Mouse (Mus musculus): ENCODE measurements at regions not wholly inside any gene's neighbourhood (a gene's known extent, or its start where the extent isn't known, plus 50 kb on each side); places are given as distances from the start of the nearest gene placed in this dataset.

DNA sequence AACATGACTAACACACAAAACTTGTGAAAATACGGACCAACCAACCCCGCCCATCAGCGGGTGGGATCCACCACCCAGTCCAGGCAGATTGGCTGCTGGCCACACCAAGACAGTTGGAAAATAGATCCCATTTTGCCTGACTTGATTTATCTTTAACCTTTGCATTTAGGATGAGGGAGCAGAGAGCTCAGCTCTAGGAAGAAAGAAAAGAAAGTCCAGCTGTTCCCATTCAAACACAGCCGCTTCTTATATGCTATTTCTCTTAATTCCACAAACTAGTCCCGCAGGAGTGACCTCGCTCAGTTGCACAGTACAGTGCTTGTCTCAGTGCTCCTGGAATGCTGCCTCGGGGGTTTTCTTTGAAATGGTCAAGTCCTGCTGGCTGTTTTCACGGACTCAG lies 217.6 kb upstream of the Daam1 start:
- ATAC-seq (ENCODE audit: low FRiP score) (no peak), DNase-seq (ENCODE audit: low spot score) (no peak)
- H3K4me2 ChIP-seq (replicated peaks) = no peak overlapping the region
- 71% methylated on average over 8 of the region's 8 CpGs for WGBS
- H3K27ac ChIP-seq = no peak overlapping the region
- no peaks in the 10 kb centered on the region for H3K36me3 ChIP-seq (replicated peaks; ENCODE audit: control insufficient read depth, insufficient read depth)
- H3K9ac ChIP-seq = no peak overlapping the region
- no peak overlapping the region for H3K4me3 ChIP-seq (replicated peaks; ENCODE audit: low read length)
- H3K4me1 ChIP-seq (replicated peaks; ENCODE audit: control insufficient read depth, insufficient read depth, low read length) = no peaks in the 10 kb centered on the region
- no peaks in the 10 kb centered on the region for H3K9me3 ChIP-seq (ENCODE audit: control insufficient read depth, low read length)
- no peaks in the 10 kb centered on the region for H3K27me3 ChIP-seq (ENCODE audit: control insufficient read depth, insufficient read depth, low read length)

DNA sequence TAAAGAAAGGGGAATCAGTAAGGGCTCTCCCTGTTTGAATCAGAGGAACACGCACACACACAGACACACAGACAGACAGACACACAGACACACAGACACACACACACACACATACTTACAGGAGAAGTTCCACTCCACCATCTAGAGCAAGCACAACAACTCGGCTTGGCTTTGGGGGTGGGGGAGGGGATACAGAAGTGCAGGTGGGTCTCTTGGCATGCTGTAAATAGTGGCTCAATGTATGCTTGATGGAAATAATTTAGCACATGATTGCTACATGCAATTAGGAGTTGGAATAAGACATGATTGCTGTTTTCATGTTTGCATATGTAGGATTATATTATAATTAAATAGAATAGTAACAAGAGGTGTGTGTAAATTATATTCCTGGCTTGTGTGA lies 215.9 kb upstream of the Daam1 start:
- no peak for ATAC-seq (ENCODE audit: low FRiP score)
- Histone ChIP-seq H3K4me3 (replicated peaks; ENCODE audit: low read length) (no peak overlapping the region), H3K9me3 (ENCODE audit: control insufficient read depth, low read length) (no peaks in the 10 kb centered on the region), H3K4me2 (replicated peaks) (no peak overlapping the region), H3K4me1 (replicated peaks; ENCODE audit: control insufficient read depth, insufficient read depth, low read length) (no peaks in the 10 kb centered on the region), H3K27me3 (ENCODE audit: control insufficient read depth, insufficient read depth, low read length) (no peaks in the 10 kb centered on the region), H3K9ac (no peak overlapping the region), H3K36me3 (replicated peaks; ENCODE audit: control insufficient read depth, insufficient read depth) (no peaks in the 10 kb centered on the region), H3K27ac (no peak overlapping the region)
- DNase-seq (ENCODE audit: low spot score) = no peak
- 85% methylated on average over 2 of the region's 2 CpGs for WGBS

DNA sequence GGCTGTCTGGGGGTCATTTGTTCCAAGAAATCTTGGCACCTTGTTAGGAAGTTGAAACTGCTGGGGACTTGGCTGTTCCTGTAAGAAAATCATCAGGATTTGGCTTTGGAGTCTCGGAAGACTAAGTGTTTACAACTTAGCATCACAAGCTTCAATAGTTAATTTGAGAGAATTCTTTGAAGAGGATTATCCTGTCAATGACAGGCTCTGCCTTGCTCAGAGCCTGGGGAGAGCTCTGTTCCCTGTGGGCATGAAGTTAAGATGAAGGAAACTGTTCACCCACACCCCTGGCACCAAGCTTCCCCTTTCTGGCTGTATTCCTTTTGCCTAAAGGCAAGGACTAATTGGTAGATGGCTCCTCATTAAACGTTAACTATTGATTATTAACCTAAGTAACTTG lies 215.5 kb upstream of the Daam1 start:
- DNase-seq (ENCODE audit: low spot score) (no peak), ATAC-seq (ENCODE audit: low FRiP score) (no peak)
- no peaks in the 10 kb centered on the region for H3K27me3 ChIP-seq (ENCODE audit: control insufficient read depth, insufficient read depth, low read length)
- H3K27ac ChIP-seq = no peak overlapping the region
- no peak overlapping the region for H3K4me3 ChIP-seq (replicated peaks; ENCODE audit: low read length)
- no peak overlapping the region for H3K4me2 ChIP-seq (replicated peaks)
- no peaks in the 10 kb centered on the region for H3K4me1 ChIP-seq (replicated peaks; ENCODE audit: control insufficient read depth, insufficient read depth, low read length)
- H3K9me3 ChIP-seq (ENCODE audit: control insufficient read depth, low read length) = no peaks in the 10 kb centered on the region
- no peak overlapping the region for H3K9ac ChIP-seq
- H3K36me3 ChIP-seq (replicated peaks; ENCODE audit: control insufficient read depth, insufficient read depth) = no peaks in the 10 kb centered on the region
- WGBS = 73% methylated on average over 2 of the region's 2 CpGs

DNA sequence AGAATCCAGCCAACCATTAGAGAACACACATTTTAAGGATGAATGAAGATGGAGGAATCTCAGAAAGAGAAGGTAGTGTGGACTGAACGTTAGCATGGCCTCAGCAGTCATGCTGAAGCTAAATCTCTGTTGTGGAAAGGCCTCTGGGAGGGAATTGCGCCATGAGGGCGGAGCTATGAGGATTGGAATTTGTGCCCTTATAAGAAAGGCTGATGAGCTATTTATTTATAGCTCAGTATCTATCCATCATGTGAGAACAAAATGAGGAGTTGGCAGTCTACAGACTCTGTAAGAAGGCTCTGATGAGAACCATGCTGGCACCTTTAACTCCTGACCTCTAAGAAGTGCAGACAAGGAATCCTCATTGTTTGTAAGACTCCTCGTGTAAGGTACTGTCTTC lies 214.8 kb upstream of the Daam1 start:
- Histone ChIP-seq H3K36me3 (replicated peaks; ENCODE audit: control insufficient read depth, insufficient read depth) (no peaks in the 10 kb centered on the region), H3K4me3 (replicated peaks; ENCODE audit: low read length) (no peak overlapping the region), H3K9ac (no peak overlapping the region), H3K4me1 (replicated peaks; ENCODE audit: control insufficient read depth, insufficient read depth, low read length) (no peaks in the 10 kb centered on the region), H3K9me3 (ENCODE audit: control insufficient read depth, low read length) (no peaks in the 10 kb centered on the region), H3K27me3 (ENCODE audit: control insufficient read depth, insufficient read depth, low read length) (no peaks in the 10 kb centered on the region), H3K27ac (no peak overlapping the region), H3K4me2 (replicated peaks) (no peak overlapping the region)
- DNase-seq (ENCODE audit: low spot score) (no peak), ATAC-seq (ENCODE audit: low FRiP score) (no peak)
- 84% methylated on average over 4 of the region's 4 CpGs for WGBS

DNA sequence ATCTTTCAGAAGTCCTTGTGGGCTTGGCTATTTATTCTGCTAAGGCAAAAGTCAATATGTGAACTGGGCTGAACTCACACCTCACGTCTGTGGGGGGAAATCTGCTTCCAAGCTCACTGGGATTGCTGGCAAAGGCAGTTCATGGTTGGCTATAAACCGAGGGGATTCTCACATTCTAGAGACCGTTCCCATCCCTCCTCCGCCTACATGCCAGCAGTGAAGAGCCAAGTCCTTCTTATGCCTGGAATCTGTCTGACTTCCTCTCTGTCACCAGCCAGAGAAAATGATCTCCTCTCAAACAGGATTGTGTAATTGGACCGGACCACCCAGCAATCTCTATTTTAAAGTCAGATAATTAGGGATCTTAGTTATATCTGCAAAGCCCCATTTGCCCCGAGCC lies 212.4 kb upstream of the Daam1 start:
- Histone ChIP-seq H3K36me3 (replicated peaks; ENCODE audit: control insufficient read depth, insufficient read depth) (no peaks in the 10 kb centered on the region), H3K9ac (no peak overlapping the region), H3K27ac (no peak overlapping the region), H3K27me3 (ENCODE audit: control insufficient read depth, insufficient read depth, low read length) (no peaks in the 10 kb centered on the region), H3K4me3 (replicated peaks; ENCODE audit: low read length) (no peak overlapping the region), H3K4me2 (replicated peaks) (no peak overlapping the region), H3K9me3 (ENCODE audit: control insufficient read depth, low read length) (no peaks in the 10 kb centered on the region), H3K4me1 (replicated peaks; ENCODE audit: control insufficient read depth, insufficient read depth, low read length) (no peaks in the 10 kb centered on the region)
- WGBS = 86% methylated on average over 6 of the region's 6 CpGs
- DNase-seq (ENCODE audit: low spot score) (no peak), ATAC-seq (ENCODE audit: low FRiP score) (no peak)

DNA sequence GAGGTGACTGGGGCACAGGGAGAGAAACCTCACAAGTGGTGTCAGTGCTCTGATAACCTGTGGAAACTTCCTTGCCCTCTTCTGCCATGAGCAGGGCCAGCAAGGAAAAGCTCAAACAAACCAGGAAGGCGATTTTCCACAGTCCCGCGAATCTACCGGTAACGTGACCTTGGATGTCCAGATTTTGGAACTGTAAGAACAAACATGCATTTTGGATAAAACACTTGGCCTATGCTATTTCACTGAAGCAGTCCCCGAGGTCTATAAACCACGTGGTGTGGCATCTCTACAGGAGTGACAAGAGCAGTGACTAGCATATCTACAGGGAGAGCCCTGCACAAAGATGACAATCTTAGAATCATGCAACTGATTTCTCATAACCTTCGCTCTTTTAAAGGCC lies 211.9 kb upstream of the Daam1 start:
- Histone ChIP-seq H3K4me3 (replicated peaks; ENCODE audit: low read length) (no peak overlapping the region), H3K4me2 (replicated peaks) (no peak overlapping the region), H3K36me3 (replicated peaks; ENCODE audit: control insufficient read depth, insufficient read depth) (no peaks in the 10 kb centered on the region), H3K9me3 (ENCODE audit: control insufficient read depth, low read length) (no peaks in the 10 kb centered on the region), H3K4me1 (replicated peaks; ENCODE audit: control insufficient read depth, insufficient read depth, low read length) (no peaks in the 10 kb centered on the region), H3K27me3 (ENCODE audit: control insufficient read depth, insufficient read depth, low read length) (no peaks in the 10 kb centered on the region), H3K9ac (no peak overlapping the region), H3K27ac (no peak overlapping the region)
- DNase-seq (ENCODE audit: low spot score) = no peak
- no peak for ATAC-seq (ENCODE audit: low FRiP score)
- WGBS = 83% methylated on average over 8 of the region's 8 CpGs

DNA sequence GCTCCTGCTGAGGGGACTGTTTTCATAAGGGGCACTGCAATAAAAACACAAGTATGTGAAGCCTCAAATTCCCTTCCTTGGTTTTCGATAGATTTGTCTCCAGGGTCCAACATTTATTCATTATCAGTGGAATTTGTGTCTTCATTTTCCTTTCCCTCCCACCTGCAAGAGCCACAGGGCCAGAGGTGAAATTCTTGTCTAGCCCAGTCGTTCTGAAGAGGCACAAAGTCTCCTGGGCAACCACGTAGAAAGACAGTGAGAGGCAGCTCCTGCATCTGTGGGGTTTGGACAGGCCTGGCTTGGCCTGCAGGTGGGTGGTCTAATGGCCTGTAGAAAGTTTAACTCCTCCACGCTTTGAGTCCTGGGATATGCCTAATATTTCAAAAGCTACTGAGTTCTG lies 211.3 kb upstream of the Daam1 start:
- no peak for ATAC-seq (ENCODE audit: low FRiP score)
- 41% methylated on average over 4 of the region's 4 CpGs for WGBS

DNA sequence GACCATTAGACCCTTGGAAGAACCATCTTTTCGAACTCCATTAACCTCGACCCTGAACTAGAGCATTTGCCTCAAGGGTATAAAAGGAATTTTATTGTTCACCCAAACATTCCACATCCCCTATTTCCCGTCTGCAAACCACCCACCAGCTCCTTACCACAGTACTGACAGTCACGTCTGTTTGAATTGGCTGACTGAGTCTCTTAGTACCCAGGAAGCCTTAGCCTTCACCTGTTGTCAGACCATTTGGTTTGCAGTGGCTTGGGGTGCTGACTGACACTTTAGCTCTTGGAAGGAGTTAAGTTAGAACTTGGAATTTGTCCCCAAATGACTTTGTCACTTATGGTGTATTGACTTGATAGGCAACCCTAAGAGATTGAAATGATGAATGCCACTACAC lies 209.3 kb upstream of the Daam1 start:
- H3K9ac ChIP-seq = no peak overlapping the region
- H3K9me3 ChIP-seq (ENCODE audit: control insufficient read depth, low read length) = no peaks in the 10 kb centered on the region
- H3K4me1 ChIP-seq (replicated peaks; ENCODE audit: control insufficient read depth, insufficient read depth, low read length) = no peaks in the 10 kb centered on the region
- WGBS = 55% methylated on average over 4 of the region's 4 CpGs
- H3K27me3 ChIP-seq (ENCODE audit: control insufficient read depth, insufficient read depth, low read length) = no peaks in the 10 kb centered on the region
- H3K36me3 ChIP-seq (replicated peaks; ENCODE audit: control insufficient read depth, insufficient read depth) = no peaks in the 10 kb centered on the region
- H3K27ac ChIP-seq = no peak overlapping the region
- DNase-seq (ENCODE audit: low spot score) (no peak), ATAC-seq (ENCODE audit: low FRiP score) (no peak)
- no peak overlapping the region for H3K4me3 ChIP-seq (replicated peaks; ENCODE audit: low read length)
- H3K4me2 ChIP-seq (replicated peaks) = no peak overlapping the region

More for the DNA sequence above, 211.3 kb upstream of the Daam1 start:
- no peaks in the 10 kb centered on the region for H3K27me3 ChIP-seq (ENCODE audit: control insufficient read depth, insufficient read depth, low read length)
- H3K4me1 ChIP-seq (replicated peaks; ENCODE audit: control insufficient read depth, insufficient read depth, low read length) = no peaks in the 10 kb centered on the region
- H3K27ac ChIP-seq = no peak overlapping the region
- H3K4me2 ChIP-seq (replicated peaks) = no peak overlapping the region
- H3K9ac ChIP-seq = no peak overlapping the region
- H3K9me3 ChIP-seq (ENCODE audit: control insufficient read depth, low read length) = no peaks in the 10 kb centered on the region
- DNase-seq (ENCODE audit: low spot score) = no peak
- no peak overlapping the region for H3K4me3 ChIP-seq (replicated peaks; ENCODE audit: low read length)
- H3K36me3 ChIP-seq (replicated peaks; ENCODE audit: control insufficient read depth, insufficient read depth) = no peaks in the 10 kb centered on the region

DNA sequence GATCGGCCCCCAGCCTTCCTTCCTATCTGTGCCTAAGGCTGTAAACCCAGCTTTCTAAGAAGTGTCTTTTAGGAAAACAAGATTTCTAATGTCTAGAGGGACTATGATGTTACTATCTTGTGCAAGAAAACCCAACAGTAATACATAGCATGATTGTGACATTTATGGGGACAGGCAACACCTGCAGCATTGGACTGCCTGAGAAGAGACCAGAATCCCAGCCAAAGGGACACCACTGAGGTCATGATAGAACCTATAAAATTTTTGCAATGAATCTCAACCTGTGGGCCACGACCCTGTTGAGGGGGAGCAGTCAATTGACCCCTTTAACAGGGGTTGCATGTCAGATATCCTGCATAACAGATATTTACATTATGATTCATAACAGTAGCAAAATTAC lies 208.1 kb upstream of the Daam1 start:
- H3K36me3 ChIP-seq (replicated peaks; ENCODE audit: control insufficient read depth, insufficient read depth) = no peaks in the 10 kb centered on the region
- H3K4me2 ChIP-seq (replicated peaks) = no peak overlapping the region
- H3K4me1 ChIP-seq (replicated peaks; ENCODE audit: control insufficient read depth, insufficient read depth, low read length) = no peaks in the 10 kb centered on the region
- H3K27me3 ChIP-seq (ENCODE audit: control insufficient read depth, insufficient read depth, low read length) = no peaks in the 10 kb centered on the region
- 93% methylated on average over 2 of the region's 2 CpGs for WGBS
- H3K9ac ChIP-seq = no peak overlapping the region
- H3K27ac ChIP-seq = no peak overlapping the region
- no peak for ATAC-seq (ENCODE audit: low FRiP score)
- no peak for DNase-seq (ENCODE audit: low spot score)
- no peak overlapping the region for H3K4me3 ChIP-seq (replicated peaks; ENCODE audit: low read length)
- H3K9me3 ChIP-seq (ENCODE audit: control insufficient read depth, low read length) = no peaks in the 10 kb centered on the region

DNA sequence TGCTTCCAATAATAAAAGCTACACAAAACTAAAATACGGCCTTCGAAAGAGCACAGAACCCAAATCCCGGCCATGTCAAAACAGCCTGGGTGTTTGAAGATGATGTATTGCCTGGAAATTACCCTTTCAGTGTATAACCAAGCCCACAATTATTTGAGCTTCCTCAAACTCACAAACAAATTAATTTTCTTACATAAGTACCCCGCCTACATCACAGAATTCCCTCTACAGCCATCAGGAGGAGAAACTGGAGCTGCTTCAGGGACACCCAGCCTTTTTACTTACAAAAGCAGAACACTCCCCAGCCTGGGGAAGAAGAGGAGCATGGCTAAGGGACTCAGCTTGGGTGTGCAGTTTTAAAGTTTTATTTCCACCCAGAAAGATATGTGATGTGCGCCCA lies 207.6 kb upstream of the Daam1 start:
- 94% methylated on average over 5 of the region's 5 CpGs for WGBS
- no peak for DNase-seq (ENCODE audit: low spot score)

More for the DNA sequence above, 207.6 kb upstream of the Daam1 start:
- Histone ChIP-seq H3K27me3 (ENCODE audit: control insufficient read depth, insufficient read depth, low read length) (no peaks in the 10 kb centered on the region), H3K4me2 (replicated peaks) (no peak overlapping the region), H3K4me1 (replicated peaks; ENCODE audit: control insufficient read depth, insufficient read depth, low read length) (no peaks in the 10 kb centered on the region), H3K36me3 (replicated peaks; ENCODE audit: control insufficient read depth, insufficient read depth) (no peaks in the 10 kb centered on the region), H3K4me3 (replicated peaks; ENCODE audit: low read length) (no peak overlapping the region), H3K9me3 (ENCODE audit: control insufficient read depth, low read length) (no peaks in the 10 kb centered on the region), H3K27ac (no peak overlapping the region), H3K9ac (no peak overlapping the region)
- ATAC-seq (ENCODE audit: low FRiP score) = no peak
